Mouse (Mus musculus): ENCODE measurements at regions not wholly inside any gene's neighbourhood (a gene's known extent, or its start where the extent isn't known, plus 50 kb on each side); places are given as distances from the start of the nearest gene placed in this dataset.

DNA sequence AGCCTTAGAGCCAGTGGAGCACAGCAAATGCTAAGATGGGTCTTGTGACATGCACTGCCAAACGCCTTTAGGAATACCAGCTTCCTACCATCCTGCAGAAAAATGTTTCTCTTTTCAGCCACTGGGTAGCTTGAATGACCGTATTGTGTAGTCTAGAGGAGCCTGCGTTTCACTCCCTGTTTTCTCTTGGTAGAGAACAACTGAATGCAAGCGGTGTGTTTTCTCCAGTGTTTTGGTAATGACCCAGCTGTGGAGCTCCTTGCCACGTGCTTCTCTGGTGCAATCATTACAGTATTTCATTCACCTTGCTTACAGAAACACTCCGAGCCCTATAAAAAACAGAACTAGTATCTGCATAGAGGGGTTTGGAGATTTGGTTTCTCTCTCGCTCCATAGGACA, 193.5 kb downstream of the Rdh14 start:
- Histone ChIP-seq H3K36me3 (ENCODE audit: control insufficient read depth, insufficient read depth, low read length) (no peaks in the 10 kb centered on the region), H3K4me2 (ENCODE audit: low read depth, low read length) (peak overlapping the region; percentile 15; the same call in 1 of the 2 replicates), H3K9ac (ENCODE audit: low read depth, low read length) (no peak overlapping the region), H3K9me3 (ENCODE audit: control insufficient read depth, low read length) (no peaks in the 10 kb centered on the region), H3K4me3 (ENCODE audit: low read depth, low read length) (no peak overlapping the region), H3K27me3 (replicated peaks; ENCODE audit: control insufficient read depth, insufficient read depth, low read length) (no peaks in the 10 kb centered on the region), H3K27ac (replicated peaks; ENCODE audit: low read depth, low read length) (no peak overlapping the region), H3K4me1 (ENCODE audit: control insufficient read depth, insufficient read depth, low read length) (0 out of 2 replicates have a peak, but pooled peaks cover 5% of the 10 kb centered on the region)
- peak; percentile 40 for DNase-seq (ENCODE audit: low spot score)
- 38% methylated on average over 7 of the region's 7 CpGs for WGBS
- peak; percentile 41; the same call in 1 of the 2 replicates for ATAC-seq (ENCODE audit: low read depth)

- peak; percentile 89 for DNase-seq (ENCODE audit: low spot score)
- no peak overlapping the region for H3K9ac ChIP-seq (ENCODE audit: low read depth, low read length)
Observed at GRCm38 (mm10) chr12:10589537-10589936, 199.0 kb downstream of the Rdh14 start.

DNA sequence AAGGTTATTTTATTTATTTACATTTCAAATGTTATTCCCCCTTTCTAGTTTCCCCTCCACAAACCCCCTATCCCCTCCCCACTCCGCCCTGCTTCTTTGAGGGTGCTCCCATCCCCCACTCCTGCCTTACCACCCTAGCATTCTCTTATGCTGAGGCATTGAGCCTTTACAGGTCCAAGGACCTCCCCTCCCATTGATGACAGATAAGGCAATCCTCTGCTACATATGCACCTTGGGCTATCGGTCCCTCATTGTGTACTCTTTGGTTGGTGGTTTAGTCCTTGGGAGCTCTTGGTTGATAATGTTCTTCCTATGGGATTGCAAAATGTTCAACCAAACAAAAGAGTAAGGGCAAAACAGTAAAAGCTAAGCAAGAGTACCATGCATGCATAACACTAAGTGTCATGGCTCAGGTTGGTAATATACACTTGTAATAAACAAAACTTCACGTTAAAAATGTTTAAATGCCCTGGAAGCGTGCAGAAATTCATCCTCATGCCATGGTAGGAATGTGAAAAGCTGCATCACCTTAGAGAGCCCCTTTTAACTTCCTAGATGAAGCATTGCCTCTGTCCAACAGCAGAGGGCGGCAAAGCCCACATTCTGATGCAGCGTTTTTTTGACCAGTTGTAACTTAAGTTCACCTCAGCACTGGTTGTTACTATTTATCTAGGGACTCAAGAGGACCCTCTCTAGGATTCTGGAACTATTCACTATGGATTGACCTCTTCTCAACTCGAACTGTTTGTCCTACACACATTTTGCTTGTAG, 207.6 kb downstream of the Rdh14 start:
- no peaks in the 10 kb centered on the region for H3K9me3 ChIP-seq (ENCODE audit: control insufficient read depth, low read length)
- no peak overlapping the region for H3K9ac ChIP-seq (ENCODE audit: low read depth, low read length)
- H3K4me3 ChIP-seq (ENCODE audit: low read depth, low read length), result no peak overlapping the region
- no peaks in the 10 kb centered on the region for H3K27me3 ChIP-seq (replicated peaks; ENCODE audit: control insufficient read depth, insufficient read depth, low read length)
- no peaks in the 10 kb centered on the region for H3K36me3 ChIP-seq (ENCODE audit: control insufficient read depth, insufficient read depth, low read length)
- no peaks in the 10 kb centered on the region for H3K4me1 ChIP-seq (ENCODE audit: control insufficient read depth, insufficient read depth, low read length)
- H3K4me2 ChIP-seq (ENCODE audit: low read depth, low read length), result no peak overlapping the region
- no peak overlapping the region for H3K27ac ChIP-seq (replicated peaks; ENCODE audit: low read depth, low read length)
- 16% methylated on average over 7 of the region's 7 CpGs for WGBS
- DNase-seq (ENCODE audit: low spot score) (peak; percentile 56), ATAC-seq (ENCODE audit: low read depth) (no peak)

More at GRCm38 (mm10) chr12:10589537-10589936, 199.0 kb downstream of the Rdh14 start:
- H3K27ac ChIP-seq (replicated peaks; ENCODE audit: low read depth, low read length), result no peak overlapping the region
- ATAC-seq (ENCODE audit: low read depth), result peak; percentile 92
- no peaks in the 10 kb centered on the region for H3K4me1 ChIP-seq (ENCODE audit: control insufficient read depth, insufficient read depth, low read length)
- no peaks in the 10 kb centered on the region for H3K36me3 ChIP-seq (ENCODE audit: control insufficient read depth, insufficient read depth, low read length)
- no peaks in the 10 kb centered on the region for H3K27me3 ChIP-seq (replicated peaks; ENCODE audit: control insufficient read depth, insufficient read depth, low read length)
- WGBS, result 38% methylated on average over 8 of the region's 8 CpGs
- no peaks in the 10 kb centered on the region for H3K9me3 ChIP-seq (ENCODE audit: control insufficient read depth, low read length)
- H3K4me3 ChIP-seq (ENCODE audit: low read depth, low read length), result no peak overlapping the region
- no peak overlapping the region for H3K4me2 ChIP-seq (ENCODE audit: low read depth, low read length)

DNA sequence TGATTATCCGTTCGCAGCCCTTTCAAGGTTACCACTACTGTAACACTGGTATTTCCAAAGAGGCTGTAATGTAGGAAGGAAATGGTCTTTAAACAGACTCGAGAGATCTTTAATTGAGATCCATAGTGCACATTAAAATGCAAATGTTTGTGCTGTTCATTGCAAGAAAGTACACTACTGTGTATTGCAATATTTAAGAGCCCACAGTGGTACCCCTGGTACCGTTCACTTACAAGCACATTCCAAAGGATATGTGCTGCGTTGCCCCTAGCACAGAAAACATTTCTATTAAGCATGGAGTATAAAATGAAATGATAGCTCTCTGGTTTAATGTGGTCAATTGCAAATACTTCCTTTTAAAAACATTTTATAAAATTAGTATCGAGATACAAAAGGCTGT, 209.5 kb downstream of the Rdh14 start:
- Histone ChIP-seq H3K9me3 (ENCODE audit: control insufficient read depth, low read length) (no peaks in the 10 kb centered on the region), H3K27ac (replicated peaks; ENCODE audit: low read depth, low read length) (no peak overlapping the region), H3K4me3 (ENCODE audit: low read depth, low read length) (no peak overlapping the region), H3K36me3 (ENCODE audit: control insufficient read depth, insufficient read depth, low read length) (no peaks in the 10 kb centered on the region), H3K4me2 (ENCODE audit: low read depth, low read length) (no peak overlapping the region), H3K4me1 (ENCODE audit: control insufficient read depth, insufficient read depth, low read length) (no peaks in the 10 kb centered on the region), H3K27me3 (replicated peaks; ENCODE audit: control insufficient read depth, insufficient read depth, low read length) (no peaks in the 10 kb centered on the region), H3K9ac (ENCODE audit: low read depth, low read length) (no peak overlapping the region)
- 72% methylated on average over 6 of the region's 6 CpGs for WGBS
- DNase-seq (ENCODE audit: low spot score) (no peak), ATAC-seq (ENCODE audit: low read depth) (no peak)

GRCm38 (mm10) chr12:10618319-10618718, 227.7 kb downstream of the Rdh14 start:
- Histone ChIP-seq H3K4me3 (ENCODE audit: low read depth, low read length) (no peak overlapping the region), H3K9me3 (ENCODE audit: control insufficient read depth, low read length) (no peaks in the 10 kb centered on the region), H3K36me3 (ENCODE audit: control insufficient read depth, insufficient read depth, low read length) (no peaks in the 10 kb centered on the region), H3K4me1 (ENCODE audit: control insufficient read depth, insufficient read depth, low read length) (no peaks in the 10 kb centered on the region), H3K4me2 (ENCODE audit: low read depth, low read length) (no peak overlapping the region), H3K9ac (ENCODE audit: low read depth, low read length) (no peak overlapping the region), H3K27me3 (replicated peaks; ENCODE audit: control insufficient read depth, insufficient read depth, low read length) (no peaks in the 10 kb centered on the region), H3K27ac (replicated peaks; ENCODE audit: low read depth, low read length) (no peak overlapping the region)
- DNase-seq (ENCODE audit: low spot score) (no peak), ATAC-seq (ENCODE audit: low read depth) (no peak)

DNA sequence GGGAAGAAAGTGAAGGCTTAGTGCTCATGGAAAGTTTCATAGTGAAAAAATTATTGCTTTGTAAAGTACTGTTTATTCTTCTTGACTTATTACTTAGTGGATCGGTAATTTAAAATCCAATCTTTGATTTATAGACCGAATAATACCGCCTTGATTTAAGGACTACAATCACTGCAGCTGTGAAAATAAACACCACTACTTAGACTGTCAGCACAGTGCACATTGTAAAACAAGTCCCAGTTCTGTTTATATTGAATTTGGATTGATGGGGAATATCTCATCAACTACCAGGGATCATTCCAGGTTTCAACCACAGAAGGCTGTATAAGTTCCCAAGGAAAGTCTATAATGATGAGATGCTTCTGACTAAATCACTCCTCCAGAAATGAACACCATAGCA, 230.0 kb downstream of the Rdh14 start:
- Histone ChIP-seq H3K27ac (replicated peaks; ENCODE audit: low read depth, low read length) (no peak overlapping the region), H3K9me3 (ENCODE audit: control insufficient read depth, low read length) (no peaks in the 10 kb centered on the region), H3K4me1 (ENCODE audit: control insufficient read depth, insufficient read depth, low read length) (no peaks in the 10 kb centered on the region), H3K4me3 (ENCODE audit: low read depth, low read length) (no peak overlapping the region), H3K4me2 (ENCODE audit: low read depth, low read length) (no peak overlapping the region), H3K36me3 (ENCODE audit: control insufficient read depth, insufficient read depth, low read length) (no peaks in the 10 kb centered on the region), H3K27me3 (replicated peaks; ENCODE audit: control insufficient read depth, insufficient read depth, low read length) (no peaks in the 10 kb centered on the region), H3K9ac (ENCODE audit: low read depth, low read length) (no peak overlapping the region)
- 78% methylated on average over 3 of the region's 3 CpGs for WGBS
- DNase-seq (ENCODE audit: low spot score), result no peak
- ATAC-seq (ENCODE audit: low read depth), result no peak

- no peak overlapping the region for H3K4me2 ChIP-seq (ENCODE audit: low read depth, low read length)
- H3K4me3 ChIP-seq (ENCODE audit: low read depth, low read length), result no peak overlapping the region
- no peaks in the 10 kb centered on the region for H3K27me3 ChIP-seq (replicated peaks; ENCODE audit: control insufficient read depth, insufficient read depth, low read length)
- no peak for ATAC-seq (ENCODE audit: low read depth)
- H3K36me3 ChIP-seq (ENCODE audit: control insufficient read depth, insufficient read depth, low read length), result no peaks in the 10 kb centered on the region
- no peaks in the 10 kb centered on the region for H3K4me1 ChIP-seq (ENCODE audit: control insufficient read depth, insufficient read depth, low read length)
- DNase-seq (ENCODE audit: low spot score), result no peak
- no peak overlapping the region for H3K9ac ChIP-seq (ENCODE audit: low read depth, low read length)
- H3K9me3 ChIP-seq (ENCODE audit: control insufficient read depth, low read length), result no peaks in the 10 kb centered on the region
- 81% methylated on average over 3 of the region's 3 CpGs for WGBS
- no peak overlapping the region for H3K27ac ChIP-seq (replicated peaks; ENCODE audit: low read depth, low read length)
Observed at GRCm38 (mm10) chr12:10638591-10638990, 248.0 kb downstream of the Rdh14 start.

GRCm38 (mm10) chr12:10654466-10655184, 264.1 kb downstream of the Rdh14 start:
- Histone ChIP-seq H3K4me3 (ENCODE audit: low read depth, low read length) (no peak overlapping the region), H3K27me3 (replicated peaks; ENCODE audit: control insufficient read depth, insufficient read depth, low read length) (no peaks in the 10 kb centered on the region), H3K36me3 (ENCODE audit: control insufficient read depth, insufficient read depth, low read length) (no peaks in the 10 kb centered on the region), H3K4me1 (ENCODE audit: control insufficient read depth, insufficient read depth, low read length) (no peaks in the 10 kb centered on the region), H3K4me2 (ENCODE audit: low read depth, low read length) (no peak overlapping the region), H3K9me3 (ENCODE audit: control insufficient read depth, low read length) (no peaks in the 10 kb centered on the region), H3K27ac (replicated peaks; ENCODE audit: low read depth, low read length) (no peak overlapping the region), H3K9ac (ENCODE audit: low read depth, low read length) (no peak overlapping the region)
- DNase-seq (ENCODE audit: low spot score) (no peak), ATAC-seq (ENCODE audit: low read depth) (no peak)
- WGBS, result 79% methylated on average over 6 of the region's 6 CpGs

DNA sequence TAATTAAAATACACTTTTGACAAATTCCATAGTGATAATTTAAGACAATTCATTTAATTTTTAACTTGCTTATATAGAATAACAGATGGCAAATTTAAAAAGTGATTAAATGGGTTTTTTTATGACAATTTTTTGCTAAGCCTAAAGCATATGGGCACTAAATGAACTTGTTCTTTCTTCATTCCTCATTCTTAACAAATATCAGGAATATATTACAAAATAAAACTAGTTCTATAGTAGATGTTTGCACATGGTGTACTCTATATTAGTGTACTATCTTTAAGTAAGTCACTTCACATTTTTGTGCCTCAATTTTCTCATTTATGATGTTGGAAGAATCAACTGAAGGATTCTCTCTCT, 264.6 kb downstream of the Rdh14 start:
- Histone ChIP-seq H3K27ac (replicated peaks; ENCODE audit: low read depth, low read length) (no peak overlapping the region), H3K4me3 (ENCODE audit: low read depth, low read length) (no peak overlapping the region), H3K9ac (ENCODE audit: low read depth, low read length) (no peak overlapping the region), H3K36me3 (ENCODE audit: control insufficient read depth, insufficient read depth, low read length) (no peaks in the 10 kb centered on the region), H3K4me2 (ENCODE audit: low read depth, low read length) (no peak overlapping the region), H3K27me3 (replicated peaks; ENCODE audit: control insufficient read depth, insufficient read depth, low read length) (no peaks in the 10 kb centered on the region), H3K9me3 (ENCODE audit: control insufficient read depth, low read length) (no peaks in the 10 kb centered on the region), H3K4me1 (ENCODE audit: control insufficient read depth, insufficient read depth, low read length) (no peaks in the 10 kb centered on the region)
- DNase-seq (ENCODE audit: low spot score) (no peak), ATAC-seq (ENCODE audit: low read depth) (no peak)

All from embryonic facial prominence, embryonic 14.5 days (tissue).